Mouse (Mus musculus) layer of hippocampus, adult 8-10 months (tissue): ENCODE results near the gene Kcna4. TPM values are rescaled to one million over a fixed set of nuclear protein-coding genes. Genes with fewer than 3 reads are reported as not detected.
A peak's percentile ranks its signal among the peaks of the same experiment; 100 is the strongest.

Experiments used
- DNase-seq, 2 experiments: peaks; one replicate each; pipeline ENCODE4 v3.0.0; 2022; ENCODE audit warnings: low spot score in 2 of 2
- total RNA-seq, 4 experiments: library from RNA; stranded (reverse); gene quantifications; 2 replicates each; pipeline ENCODE4 v1.2.4; 2022

Kcna4 gene
- 10 to 100 TPM; 38.6 to 49.9 (median 44.3) TPM for total RNA-seq

DNA sequence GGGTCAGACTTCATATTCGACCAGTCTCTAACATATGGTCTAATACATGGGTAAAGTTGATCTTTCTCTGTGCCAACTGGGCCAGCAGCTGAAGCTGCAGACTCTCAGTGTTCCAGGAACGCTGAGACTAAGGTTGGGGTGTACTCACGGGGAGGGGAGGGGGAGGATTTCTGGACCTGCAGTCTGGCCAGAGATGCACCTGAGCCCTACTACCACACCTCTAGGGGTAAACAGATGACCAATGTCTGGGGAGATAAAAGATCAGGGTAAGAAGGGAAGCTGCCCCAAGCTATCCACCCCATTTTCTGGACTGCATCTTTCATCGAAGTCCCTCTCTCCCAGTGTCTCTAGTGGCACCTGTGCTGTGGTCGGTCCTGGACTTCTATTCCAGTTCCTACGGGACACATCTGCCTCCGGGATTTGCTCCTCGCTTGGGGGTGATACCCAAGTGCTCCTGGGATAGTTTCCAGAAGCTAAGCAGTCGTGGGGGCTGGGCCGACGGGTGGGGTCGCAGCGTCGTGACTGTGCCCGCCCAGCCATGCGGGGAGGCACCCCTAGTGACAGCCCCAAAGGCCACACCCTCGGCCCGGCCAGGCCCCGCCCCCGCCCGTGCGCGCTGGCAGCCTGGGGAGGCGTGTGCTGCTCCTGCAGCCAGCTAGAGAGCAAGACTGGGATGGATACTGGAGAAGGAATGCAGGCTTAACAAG, at the start of gene Kcna4:
Kcna4 (plus strand) TSS at position 650 of the 707 bp plus-strand sequence.
- DNase-seq, result peak; percentile 59 to 65

DNA sequence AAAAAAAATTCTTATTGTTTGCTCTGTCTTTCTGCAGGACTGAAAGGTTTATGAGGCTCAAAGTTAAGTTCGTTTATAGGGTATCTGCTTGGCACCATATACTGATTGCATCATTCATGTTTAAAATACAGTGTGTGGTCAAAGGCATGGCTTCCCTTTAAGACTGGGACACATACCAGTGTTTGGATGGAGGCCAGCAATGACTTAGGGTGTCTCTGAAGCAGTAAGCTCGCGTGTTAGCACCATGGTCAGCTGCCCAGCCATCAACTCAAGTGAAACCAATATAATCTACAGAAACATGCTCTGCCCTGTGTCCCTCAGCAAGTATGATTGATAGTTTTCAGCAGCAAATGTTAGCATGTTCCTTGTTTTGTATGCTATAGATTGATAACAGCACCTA, 32.3 kb upstream of the Kcna4 start:
- DNase-seq, result no peak

DNA sequence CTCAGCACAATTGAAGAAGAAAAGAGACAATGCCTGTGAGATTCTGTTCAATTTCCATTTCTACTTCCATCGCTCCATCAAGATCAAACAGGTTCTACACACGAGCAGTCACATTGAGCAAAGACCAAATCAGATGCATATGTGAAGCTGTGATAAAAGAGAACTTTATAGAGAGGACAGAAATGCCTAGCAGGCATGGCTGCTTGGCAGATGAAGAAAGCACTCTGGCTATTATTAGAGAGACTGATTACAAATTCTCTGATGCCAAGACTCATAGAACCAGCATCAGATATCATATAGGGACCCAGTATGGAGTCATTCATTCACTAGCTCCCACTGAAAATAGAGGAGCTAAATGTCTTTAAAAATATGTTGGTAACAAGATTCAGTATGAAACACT, 24.2 kb upstream of the Kcna4 start:
- no peak for DNase-seq

DNA sequence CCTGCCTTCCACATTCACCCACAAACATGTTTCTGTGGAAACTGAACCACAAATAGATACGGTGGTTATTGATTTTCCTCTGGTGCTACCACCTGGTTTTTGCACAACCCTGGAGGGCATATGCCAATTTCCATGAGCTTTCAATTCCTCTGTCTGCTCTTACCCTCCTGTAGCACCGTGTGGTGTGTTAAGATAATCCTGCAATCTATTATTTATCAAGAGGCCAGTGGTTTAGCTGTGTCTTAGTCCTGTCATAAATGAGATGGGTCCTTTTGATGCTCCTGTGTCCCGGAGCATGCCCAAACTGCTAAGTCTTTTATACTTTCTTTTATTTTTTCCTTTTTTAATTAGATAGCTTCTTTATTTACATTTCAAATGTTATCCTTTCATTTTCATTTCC, 20.4 kb upstream of the Kcna4 start:
- DNase-seq, result no peak

DNA sequence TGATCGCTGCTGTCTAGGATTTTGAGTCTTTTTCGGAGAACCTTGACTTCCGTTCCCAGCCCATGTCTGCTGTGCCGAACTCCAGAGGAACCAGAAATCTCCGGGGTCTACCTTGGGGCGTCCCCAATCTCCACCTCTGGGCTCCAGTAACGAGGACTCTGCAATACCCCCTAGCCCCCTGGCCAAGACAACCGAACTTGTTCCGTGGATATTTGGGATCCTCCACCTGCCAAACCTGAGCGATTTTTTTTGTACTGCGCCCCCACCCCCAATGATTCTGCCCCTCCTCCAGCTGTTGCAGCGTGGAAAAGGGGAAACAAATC, 219 bp downstream of the Kcna4 start:
- no peak for DNase-seq

DNA sequence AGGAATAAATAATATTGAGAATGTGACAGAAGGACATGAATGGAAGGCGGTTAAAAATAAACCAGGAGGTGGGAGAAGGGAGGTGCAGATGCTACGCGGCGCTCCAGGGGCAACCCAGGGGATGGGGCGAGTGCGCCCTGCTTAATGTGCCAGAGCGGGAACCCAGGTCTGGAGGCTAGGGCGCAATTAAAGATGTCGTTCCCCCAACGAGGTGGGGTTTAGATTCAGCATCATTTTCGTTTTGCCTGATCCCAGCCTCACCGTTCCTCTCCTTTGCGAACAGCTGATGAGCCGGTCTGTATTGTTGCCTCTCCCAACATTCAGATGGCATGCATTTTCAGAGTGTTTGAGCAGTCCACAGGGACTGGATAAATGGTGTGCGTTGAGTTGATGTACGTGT, 703 bp downstream of the Kcna4 start:
- peak in 1 of 2 experiments; percentile 37 for DNase-seq

DNA sequence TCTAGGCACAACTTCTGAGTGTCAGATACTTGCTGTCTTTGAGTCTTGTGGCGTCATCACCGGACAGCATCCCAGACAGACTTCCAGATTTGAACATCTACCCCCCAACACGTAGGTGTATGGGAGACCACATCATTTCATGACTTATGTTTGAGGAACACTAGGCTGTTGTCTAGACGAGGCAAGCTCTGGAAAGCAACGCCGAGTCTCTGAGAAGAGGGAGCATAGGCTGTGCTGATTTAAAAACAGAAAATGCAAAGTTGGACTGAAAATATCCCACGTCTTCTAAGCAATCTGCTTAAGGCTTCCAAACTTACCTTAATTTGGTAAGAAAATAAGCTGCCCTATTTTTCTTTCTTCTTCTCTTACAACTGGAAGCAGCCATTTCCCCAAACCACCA, 4.1 kb downstream of the Kcna4 start:
- no peak for DNase-seq

DNA sequence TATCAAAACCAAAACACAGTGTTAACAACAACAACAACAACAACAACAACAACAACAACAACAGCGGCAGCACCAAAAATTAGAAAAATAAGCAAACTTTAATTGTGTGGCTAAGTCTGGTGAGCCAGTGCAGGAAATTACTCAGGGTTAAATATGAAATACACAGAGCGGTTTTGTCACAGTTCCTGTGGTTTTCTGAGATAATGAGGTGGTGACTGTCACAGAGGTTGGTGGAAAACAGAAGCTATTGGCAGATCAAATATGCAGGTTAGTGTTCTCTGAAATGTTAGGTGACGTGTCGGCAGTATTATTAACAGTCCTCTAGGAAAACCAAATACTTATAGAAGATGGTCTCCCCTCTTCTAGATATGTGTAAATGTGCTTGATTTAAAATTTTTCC, 11.4 kb downstream of the Kcna4 start:
- DNase-seq, result no peak

DNA sequence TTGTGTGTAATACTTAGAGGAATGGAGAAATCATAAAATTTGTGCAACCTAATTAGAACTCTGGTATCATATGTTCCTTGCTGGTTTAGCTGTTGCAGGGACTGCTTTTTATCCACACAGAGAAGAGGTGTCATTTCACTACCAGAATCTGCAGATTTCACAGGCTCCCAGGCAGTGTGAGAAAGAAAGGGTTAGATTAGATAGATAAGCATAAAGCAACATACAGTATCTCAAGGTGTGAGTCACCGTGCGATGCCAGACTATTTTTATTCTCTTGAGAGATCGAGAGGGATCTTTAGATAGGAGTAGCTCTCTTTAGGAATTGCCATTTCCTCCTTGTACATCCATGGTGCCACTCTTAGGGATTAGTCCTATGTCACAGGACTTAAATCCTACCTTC, 14.3 kb downstream of the Kcna4 start:
- no peak for DNase-seq

DNA sequence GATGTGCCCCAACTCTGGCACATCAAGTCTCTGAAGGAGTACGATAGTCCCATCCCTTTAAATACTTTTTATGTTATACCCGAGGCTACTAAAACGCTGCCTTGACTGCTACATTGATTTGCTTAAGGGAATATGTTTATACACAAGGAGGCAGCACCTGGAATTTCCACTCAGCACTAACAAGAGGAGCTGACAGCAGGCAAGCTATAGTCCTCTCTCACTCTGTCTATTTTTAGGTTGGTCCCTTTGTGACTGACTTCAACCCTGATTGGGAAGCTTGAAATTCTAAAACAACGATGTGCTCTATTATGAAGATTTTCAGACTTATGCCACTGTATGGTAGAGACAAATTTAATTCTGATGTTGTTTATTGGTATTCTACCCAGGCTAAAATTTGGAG, 15.6 kb downstream of the Kcna4 start:
- no peak for DNase-seq

DNA sequence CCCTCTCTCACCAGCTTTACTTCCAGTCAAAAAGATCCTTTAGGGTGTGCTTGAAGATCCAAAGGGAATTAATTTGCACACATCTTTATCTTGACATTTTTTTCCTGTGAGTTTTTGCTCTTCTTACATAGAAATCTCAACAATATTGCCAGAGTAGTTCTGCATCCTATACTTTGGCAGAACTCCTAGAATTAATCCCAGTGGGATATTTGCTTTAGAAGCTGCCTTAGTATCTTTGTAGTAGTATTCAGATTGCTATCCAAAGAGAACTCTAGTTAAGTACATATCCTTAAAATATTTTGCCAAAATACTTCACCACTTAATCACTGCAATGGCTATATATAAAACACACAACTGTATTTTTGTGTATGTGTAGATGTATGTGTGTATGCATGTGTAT, 28.2 kb downstream of the Kcna4 start:
- no peak for DNase-seq

DNA sequence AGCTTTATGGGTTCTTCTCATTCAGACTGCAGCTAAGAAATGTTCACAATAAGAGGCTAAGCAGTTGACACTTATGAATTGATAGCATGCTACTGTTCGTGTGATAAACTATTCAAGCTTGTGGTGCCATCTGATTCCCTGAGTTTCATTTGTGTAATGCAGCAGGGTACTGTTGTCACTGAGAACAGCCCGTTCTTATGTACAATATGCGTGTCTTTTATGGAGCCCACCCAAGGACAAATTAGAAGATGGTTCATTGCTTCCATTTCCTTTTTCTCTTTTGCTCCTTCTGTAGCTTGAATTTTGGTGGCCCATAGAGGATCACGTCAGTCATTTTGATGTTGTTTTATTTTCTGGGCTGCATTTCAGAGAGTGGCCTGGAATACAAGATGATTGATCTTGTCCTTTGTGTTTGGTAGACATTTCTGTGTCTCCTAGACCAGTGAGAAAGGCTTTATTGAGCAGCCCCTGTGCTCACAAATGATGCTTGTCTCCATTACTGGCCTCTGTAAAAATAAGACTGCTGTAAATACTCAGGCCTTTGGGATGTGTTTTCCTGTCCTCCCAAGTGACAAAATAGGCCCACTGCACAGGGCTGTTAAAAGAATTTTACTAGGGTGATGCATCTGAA, 31.3 kb downstream of the Kcna4 start:
- DNase-seq, result no peak

DNA sequence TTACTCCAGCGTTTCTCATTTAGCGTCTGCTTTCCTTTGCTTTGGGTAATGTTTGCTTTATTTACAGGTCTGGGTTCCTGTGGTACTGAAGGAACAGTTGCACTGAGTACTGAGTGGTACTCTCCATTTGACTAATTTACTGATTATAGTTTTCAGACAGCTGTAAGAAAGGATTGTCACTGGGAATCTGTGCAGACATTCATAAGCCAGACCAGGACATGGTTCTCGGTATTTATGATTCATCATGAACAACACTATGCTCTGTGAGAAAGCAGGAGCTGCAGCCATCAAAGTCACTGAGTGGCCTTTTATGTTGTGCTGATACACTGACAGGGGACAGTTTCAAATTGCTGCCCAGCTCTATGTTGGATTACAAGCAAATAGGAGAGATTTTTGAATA, 33.7 kb downstream of the Kcna4 start:
- DNase-seq, result no peak

DNA sequence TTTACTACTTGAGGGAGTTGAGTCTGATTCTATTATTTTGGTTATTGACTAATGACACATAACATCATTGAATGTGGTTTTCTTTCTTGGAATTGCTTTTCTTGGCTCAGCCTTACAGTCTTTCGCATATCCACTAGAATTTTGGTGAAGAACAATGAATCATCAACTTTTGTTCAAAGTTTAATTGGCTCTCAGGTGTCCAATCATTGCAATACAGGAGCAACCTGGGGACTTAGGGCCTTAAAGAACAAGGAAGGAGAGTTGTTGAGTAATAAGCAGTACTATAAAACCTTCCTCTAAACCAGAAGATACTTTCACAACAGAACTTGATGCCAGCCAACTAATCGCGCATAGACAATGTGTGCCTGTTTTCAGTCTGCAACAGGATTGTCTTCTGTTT, 36.8 kb downstream of the Kcna4 start:
- DNase-seq, result no peak

DNA sequence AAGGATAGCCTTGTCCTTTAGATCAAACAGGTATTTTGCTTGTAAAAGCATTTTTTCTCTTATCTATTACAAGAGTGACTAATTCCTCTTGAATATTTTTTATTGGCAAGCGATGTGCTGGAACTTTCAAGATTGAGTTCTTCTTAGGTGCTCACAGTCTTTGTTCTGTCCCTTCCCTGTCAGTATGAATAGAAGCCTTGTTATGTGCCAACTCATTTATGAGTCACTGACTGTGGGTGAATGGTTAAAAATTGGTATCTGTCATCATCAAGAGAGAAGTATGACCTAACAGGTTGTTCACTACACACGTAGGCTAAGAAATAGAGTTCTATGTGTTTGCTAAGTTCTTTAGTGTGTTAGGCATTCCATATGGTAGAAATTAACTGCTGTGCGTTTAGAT, 50.9 kb downstream of the Kcna4 start:
- DNase-seq, result no peak

DNA sequence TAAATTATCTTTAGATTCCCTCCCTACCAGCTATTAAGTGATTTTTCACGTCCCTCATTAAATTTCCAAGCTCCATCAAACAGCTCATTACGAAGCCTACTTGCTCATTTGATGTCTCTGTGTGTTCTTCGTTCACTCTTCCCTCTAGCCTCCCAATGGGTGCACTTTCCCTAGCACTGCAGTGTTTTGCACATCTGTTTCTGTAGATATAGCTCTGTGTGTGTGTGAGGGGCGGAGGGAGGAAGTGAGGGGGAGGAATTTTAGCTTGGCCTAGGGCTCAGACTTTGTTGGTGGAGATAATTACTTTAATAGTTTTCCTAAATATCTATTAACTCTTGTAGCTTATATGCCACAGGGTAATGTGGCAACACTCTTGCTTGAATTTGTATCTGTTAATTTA, 54.4 kb downstream of the Kcna4 start:
- no peak for DNase-seq

DNA sequence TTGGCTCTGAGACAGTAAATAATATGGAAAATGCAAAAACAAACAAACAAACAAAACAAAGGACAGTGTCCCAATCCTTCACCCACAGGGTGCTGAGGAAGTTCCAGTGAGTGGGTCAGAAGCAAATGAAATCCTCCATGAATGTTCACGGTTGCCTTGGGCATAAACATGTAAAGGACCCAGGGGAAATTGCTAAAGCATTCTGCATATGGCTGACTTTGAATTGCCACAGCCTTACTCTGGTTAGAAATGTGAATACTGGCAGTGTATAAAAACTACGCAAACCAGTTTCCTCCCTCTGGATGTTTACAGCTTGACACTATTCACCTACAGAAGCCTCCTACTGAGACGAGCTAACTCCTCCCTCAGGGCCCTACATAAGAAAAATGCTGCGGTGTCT, 54.9 kb downstream of the Kcna4 start:
- DNase-seq, result no peak

Other genes with a start within 250 kb of the Kcna4 start
- gene Fshb, start 231.0 kb upstream of the Kcna4 start, total RNA-seq, result not detected